Mouse (Mus musculus) limb, embryonic 12.5 days (tissue): Measurements from ENCODE around the gene Cds1. TPM values are rescaled to one million over a fixed set of nuclear protein-coding genes. Genes with fewer than 3 reads are reported as not detected.

ENCODE experiments used
- ATAC-seq: fragments of 200-750 bp; cut with Nextera tagmentation; 2 replicates; pipeline ENCODE4 v1.8.0; 2017; ENCODE audit warnings: low read depth, moderate TSS enrichment; ENCODE audit not compliant: insufficient number of reproducible peaks, insufficient read depth, low FRiP score, low TSS enrichment
- H3K27ac ChIP-seq: fragments of 300-500 bp; sonication (generic); 2 replicates; pipeline ENCODE4 v1.5.1; 2016; ENCODE audit warnings: mild to moderate bottlenecking, moderate library complexity
- H3K27me3 ChIP-seq: fragments of 300-500 bp; sonication (generic); 2 replicates; pipeline ENCODE4 v1.6.1; 2016; ENCODE audit warnings: mild to moderate bottlenecking, moderate library complexity
- H3K36me3 ChIP-seq: fragments of 300-500 bp; sonication (generic); 2 replicates; pipeline ENCODE4 v1.6.1; 2016; ENCODE audit warnings: mild to moderate bottlenecking, moderate library complexity
- H3K4me1 ChIP-seq: fragments of 300-500 bp; sonication (generic); replicated peaks from 2 replicates; pipeline ENCODE4 v1.6.1; 2016
- H3K4me2 ChIP-seq: fragments of 300-500 bp; sonication (generic); 2 replicates; pipeline ENCODE4 v1.6.1; 2016; ENCODE audit warnings: mild to moderate bottlenecking, moderate library complexity
- H3K4me3 ChIP-seq: fragments of 300-500 bp; sonication (generic); replicated peaks from 2 replicates; pipeline ENCODE4 v1.5.1; 2016; ENCODE audit warnings: mild to moderate bottlenecking
- H3K9ac ChIP-seq: fragments of 300-500 bp; sonication (generic); replicated peaks from 2 replicates; pipeline ENCODE4 v1.6.1; 2016; ENCODE audit warnings: mild to moderate bottlenecking, moderate library complexity
- H3K9me3 ChIP-seq: fragments of 300-500 bp; sonication (generic); 2 replicates; pipeline ENCODE4 v1.6.1; 2016; ENCODE audit warnings: mild to moderate bottlenecking, moderate library complexity
- WGBS: fragments of 180-500 bp; shearing (Covaris S2); methylation state at CpG from one replicate; pipeline ENCODE4 v1.1.7; 2016; 5-methylcytosine and 5-hydroxymethylcytosine counted together
- polyA plus RNA-seq: library from polyadenylated mRNA; unstranded; fragments of >200 nt; fragmentation: Nextera tagmentation; extraction: Ambion mirVana; gene quantifications from 2 replicates; pipeline ENCODE4 v1.2.1, GENCODE M21; 2016

The Cds1 gene
- polyA plus RNA-seq, 1 experiment from 2014 or later, result 1.6 TPM

DNA sequence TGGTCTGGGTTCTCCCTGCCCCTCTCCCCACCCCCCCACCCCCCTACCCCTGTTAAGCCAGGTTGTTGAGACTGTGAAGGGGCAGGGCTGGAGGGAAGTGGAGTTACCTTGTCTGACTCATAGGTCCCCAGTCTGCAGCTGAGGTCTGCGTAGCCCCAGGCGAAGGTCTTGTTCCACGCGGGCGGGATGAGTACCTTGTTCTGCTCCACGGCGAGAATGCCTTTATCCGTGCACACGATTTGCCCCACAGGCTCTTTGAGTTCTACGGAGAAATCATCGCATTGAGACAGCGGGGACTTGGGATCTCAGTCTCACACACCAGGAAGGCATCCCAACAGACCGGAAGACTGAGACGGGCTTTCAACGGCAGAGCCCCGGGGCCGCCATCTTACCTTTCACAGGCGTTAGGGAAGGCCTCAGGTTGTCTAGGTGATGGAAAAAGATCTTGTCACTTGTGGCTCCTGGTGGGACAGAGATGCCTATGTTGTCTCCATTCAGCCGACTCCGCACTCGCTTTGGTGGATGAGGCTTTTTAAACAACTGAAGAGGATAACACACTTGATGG lies 87.3 kb downstream of the Cds1 start:
- Histone ChIP-seq H3K27ac (no peak overlapping the region), H3K9me3 (no peaks in the 10 kb centered on the region), H3K36me3 (peaks cover 97% of the 10 kb centered on the region), H3K4me2 (no peak overlapping the region), H3K9ac (no peak overlapping the region), H3K27me3 (no peaks in the 10 kb centered on the region), H3K4me1 (no peaks in the 10 kb centered on the region), H3K4me3 (no peak overlapping the region)
- WGBS, result 95% methylated on average over 21 of the region's 21 CpGs
- no peak for ATAC-seq

- WGBS, result 96% methylated on average over 11 of the region's 11 CpGs
- no peak overlapping the region for H3K4me2 ChIP-seq
- no peak overlapping the region for H3K9ac ChIP-seq
- peaks cover 97% of the 10 kb centered on the region for H3K36me3 ChIP-seq
- no peaks in the 10 kb centered on the region for H3K4me1 ChIP-seq
- no peaks in the 10 kb centered on the region for H3K27me3 ChIP-seq
- H3K9me3 ChIP-seq, result no peaks in the 10 kb centered on the region
- H3K4me3 ChIP-seq, result no peak overlapping the region
- H3K27ac ChIP-seq, result no peak overlapping the region
- ATAC-seq, result no peak
Observed at GRCm38 (mm10) chr5:101854100-101854499, 89.2 kb downstream of the Cds1 start.

DNA sequence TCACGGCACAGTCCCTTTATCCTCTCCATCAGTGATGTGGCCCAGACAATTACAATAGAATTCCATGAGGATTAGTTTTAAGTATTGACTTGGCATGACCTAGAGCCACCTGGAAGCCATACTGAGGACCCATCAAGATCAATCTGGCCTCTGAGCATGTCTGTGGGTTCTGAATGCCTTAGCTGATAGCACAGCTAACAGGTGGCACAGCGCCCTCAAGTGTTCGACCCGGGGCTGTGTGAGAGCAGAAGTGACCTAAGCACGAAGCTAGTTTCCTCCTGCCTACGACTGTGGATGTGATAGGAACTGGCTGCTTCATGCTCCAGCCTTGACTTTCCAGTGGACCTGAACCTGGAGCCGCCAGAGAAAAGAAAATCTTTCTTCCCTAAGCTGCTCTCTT lies 89.7 kb downstream of the Cds1 start:
- Histone ChIP-seq H3K27me3 (no peaks in the 10 kb centered on the region), H3K4me3 (no peak overlapping the region), H3K9ac (no peak overlapping the region), H3K9me3 (no peaks in the 10 kb centered on the region), H3K36me3 (peaks cover 97% of the 10 kb centered on the region), H3K27ac (no peak overlapping the region), H3K4me2 (no peak overlapping the region), H3K4me1 (no peaks in the 10 kb centered on the region)
- 91% methylated on average over 7 of the region's 7 CpGs for WGBS
- ATAC-seq, result no peak

DNA sequence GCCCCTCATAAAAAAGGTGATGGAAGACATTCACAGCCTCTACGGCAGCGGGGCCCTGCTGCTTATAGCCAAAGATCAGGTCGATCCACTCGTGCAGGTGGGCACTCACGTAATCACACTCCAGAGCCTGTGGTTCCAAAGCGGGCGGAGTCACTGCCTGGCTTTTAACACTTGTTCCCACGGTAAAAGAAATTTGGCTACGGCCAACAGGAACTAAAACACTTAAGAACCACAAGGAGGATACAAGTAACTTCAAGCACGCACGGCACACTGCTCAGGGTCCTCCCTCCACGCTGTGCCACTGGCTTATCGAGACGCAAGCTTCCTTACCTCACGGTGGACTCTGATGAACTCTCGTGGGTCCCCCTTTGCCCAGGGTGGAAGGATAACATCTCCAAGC lies 90.5 kb downstream of the Cds1 start:
- Histone ChIP-seq H3K36me3 (peaks cover 97% of the 10 kb centered on the region), H3K4me1 (no peaks in the 10 kb centered on the region), H3K4me2 (no peak overlapping the region), H3K4me3 (no peak overlapping the region), H3K27me3 (no peaks in the 10 kb centered on the region), H3K9me3 (no peaks in the 10 kb centered on the region), H3K9ac (no peak overlapping the region), H3K27ac (no peak overlapping the region; the same call in 1 of the 2 replicates)
- no peak for ATAC-seq
- WGBS, result 90% methylated on average over 16 of the region's 16 CpGs

- WGBS, result 89% methylated on average over 10 of the region's 10 CpGs
- no peak for ATAC-seq
- no peak overlapping the region for H3K9ac ChIP-seq
- no peak overlapping the region for H3K27ac ChIP-seq
- no peaks in the 10 kb centered on the region for H3K4me1 ChIP-seq
- no peak overlapping the region for H3K4me2 ChIP-seq
- peaks cover 97% of the 10 kb centered on the region for H3K36me3 ChIP-seq
- no peaks in the 10 kb centered on the region for H3K27me3 ChIP-seq
- no peaks in the 10 kb centered on the region for H3K9me3 ChIP-seq
- H3K4me3 ChIP-seq, result no peak overlapping the region
Observed at GRCm38 (mm10) chr5:101858891-101859436, 94.0 kb downstream of the Cds1 start.

- 91% methylated on average over 18 of the region's 18 CpGs for WGBS
- H3K4me3 ChIP-seq, result no peak overlapping the region
- no peaks in the 10 kb centered on the region for H3K27me3 ChIP-seq
- no peak overlapping the region for H3K27ac ChIP-seq
- peaks cover 95% of the 10 kb centered on the region for H3K36me3 ChIP-seq
- no peak overlapping the region for H3K9ac ChIP-seq
- no peaks in the 10 kb centered on the region for H3K9me3 ChIP-seq
- no peak overlapping the region for H3K4me2 ChIP-seq
- no peak for ATAC-seq
- H3K4me1 ChIP-seq, result no peaks in the 10 kb centered on the region
Observed at GRCm38 (mm10) chr5:101861786-101862571, 97.0 kb downstream of the Cds1 start.

DNA sequence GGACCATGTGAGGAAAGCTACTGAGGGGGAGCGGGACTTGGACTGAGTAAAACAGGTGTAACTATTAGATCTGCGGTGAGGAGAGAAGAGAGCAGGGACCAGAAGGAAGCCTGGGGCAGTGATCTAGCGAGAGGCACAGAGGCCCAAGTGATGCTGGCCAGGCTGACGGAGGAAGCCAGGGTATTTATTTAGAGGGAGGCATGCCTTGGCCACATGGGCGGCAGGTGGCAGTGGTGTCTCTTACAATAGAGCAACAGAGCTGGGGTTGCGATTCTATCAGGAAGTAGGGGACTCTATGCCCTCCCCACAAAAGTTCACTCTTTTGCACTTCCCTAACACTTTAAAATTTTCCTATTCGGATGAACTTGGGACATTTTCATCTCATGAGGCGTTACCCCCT lies 97.7 kb downstream of the Cds1 start:
- Histone ChIP-seq H3K27ac (no peak overlapping the region), H3K27me3 (no peaks in the 10 kb centered on the region), H3K4me3 (no peak overlapping the region), H3K36me3 (peaks cover 93% of the 10 kb centered on the region), H3K4me1 (no peaks in the 10 kb centered on the region), H3K9me3 (no peaks in the 10 kb centered on the region), H3K4me2 (no peak overlapping the region), H3K9ac (no peak overlapping the region)
- ATAC-seq, result no peak
- 90% methylated on average over 8 of the region's 8 CpGs for WGBS

- WGBS, result 93% methylated on average over 6 of the region's 6 CpGs
- no peak overlapping the region for H3K9ac ChIP-seq
- no peak overlapping the region for H3K4me2 ChIP-seq
- H3K4me3 ChIP-seq, result no peak overlapping the region
- peaks cover 93% of the 10 kb centered on the region for H3K36me3 ChIP-seq
- no peak overlapping the region for H3K27ac ChIP-seq
- ATAC-seq, result no peak
- H3K27me3 ChIP-seq, result no peaks in the 10 kb centered on the region
- H3K9me3 ChIP-seq, result no peaks in the 10 kb centered on the region
- H3K4me1 ChIP-seq, result no peaks in the 10 kb centered on the region
Observed at GRCm38 (mm10) chr5:101863946-101864345, 99.0 kb downstream of the Cds1 start.

DNA sequence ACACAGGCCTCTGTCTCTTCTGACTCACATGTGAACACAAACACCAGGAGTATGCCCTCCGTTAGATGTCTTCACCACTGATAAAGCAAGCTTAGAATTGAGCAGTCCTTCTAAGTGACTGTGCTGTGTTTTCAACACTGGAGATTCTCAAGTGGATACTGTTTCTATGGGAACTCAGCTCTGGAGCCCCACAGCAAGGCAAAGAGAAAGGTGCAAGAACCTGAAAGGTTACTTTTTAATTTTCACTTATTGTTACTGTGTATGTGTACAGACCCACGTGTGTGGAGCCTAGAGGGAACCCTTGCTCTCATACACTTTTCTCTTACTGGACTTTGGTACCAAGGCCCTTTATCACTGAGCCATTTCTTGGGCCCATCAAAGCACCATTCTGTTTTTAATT lies 101.8 kb downstream of the Cds1 start:
- Histone ChIP-seq H3K27ac (no peak overlapping the region), H3K4me2 (no peak overlapping the region), H3K9me3 (no peaks in the 10 kb centered on the region), H3K27me3 (no peaks in the 10 kb centered on the region), H3K4me1 (no peaks in the 10 kb centered on the region), H3K9ac (no peak overlapping the region), H3K36me3 (peaks cover 94% of the 10 kb centered on the region), H3K4me3 (no peak overlapping the region)
- 79% methylated on average over 2 of the region's 2 CpGs for WGBS
- ATAC-seq, result no peak
